Mouse (Mus musculus) liver, adult 10 weeks (tissue): Measurements from ENCODE around the gene Slc15a5. TPM values are rescaled to one million over a fixed set of nuclear protein-coding genes. Genes with fewer than 3 reads are reported as not detected.

Source experiments
- polyA plus RNA-seq: library from polyadenylated mRNA; stranded (reverse); fragments of 350-450 nt; fragmentation: Illumina TruSeq; extraction: RNeasy Lipid Tissue Mini Kit (QIAGEN cat#74804); gene quantifications from one replicate; pipeline ENCODE4 v1.2.3, GENCODE M21; 2014; ENCODE audit warnings: low read depth, low replicate concordance

The Slc15a5 gene
- polyA plus RNA-seq, result 4.2 TPM

GRCm38 (mm10) chr6:138079816-138080215 is at the start of gene Slc15a5:
TSS of gene Slc15a5 (minus strand) at chr6:138079916.

Other genes starting within 250 kb of the Slc15a5 start
- gene Mgst1, start 60.4 kb upstream of the Slc15a5 start, polyA plus RNA-seq, result 11,327 TPM